In the genomic region with DNA sequence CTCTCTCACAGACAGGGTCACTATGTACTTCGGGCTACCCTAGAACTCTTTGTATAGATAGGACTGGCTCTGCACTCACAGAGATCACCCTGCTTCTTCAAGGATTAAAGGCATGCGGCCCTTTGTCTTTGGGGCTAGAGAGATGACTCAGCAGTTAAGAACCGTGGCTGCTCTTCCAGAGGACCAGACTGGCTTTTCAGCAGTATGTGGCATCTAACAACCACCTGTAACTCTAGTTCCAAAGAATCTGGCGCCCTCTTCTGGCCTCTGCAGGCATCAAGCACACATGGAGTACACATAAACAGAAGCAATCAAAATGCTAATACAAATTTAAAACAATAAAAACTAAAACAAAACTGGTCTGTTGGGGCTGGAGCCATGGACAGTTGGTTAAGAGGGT, we compare ENCODE assay signal across 8 mouse cellular contexts. TPM values are rescaled to one million over a fixed set of nuclear protein-coding genes. Genes with fewer than 3 reads are reported as not detected.
DNase-seq lines count a peak whose midpoint lies in the region; ATAC-seq lines count a peak whose summit lies in the region.

No protein-coding gene starts in this region.

- intact Hi-C loops in gastrocnemius, postnatal 36 days (cut with DNase I) = no loop called here

- ATAC-seq in neutrophil, adult 5-6 weeks (ENCODE audit: extremely low read depth, insufficient number of reproducible peaks, low FRiP score, poor library complexity, severe bottlenecking) = peak; percentile 25; the same call in 1 of the 2 replicates

- DNase-seq in cerebellum, postnatal 36 days = peak; percentile 54
- no peak for DNase-seq in cerebellum, adult 11 months
- peak; percentile 58 for DNase-seq in 3T3-L1 (ENCODE audit: low read depth, low spot score)
- peak; percentile 69 for DNase-seq in brain, adult 2 months (ENCODE audit: low read depth, low spot score)
- DNase-seq in kidney, postnatal 4 days = peak; percentile 48 to 60
- no peak for DNase-seq in gastrocnemius, postnatal 36 days
- DNase-seq in frontal cortex, postnatal 14 days (ENCODE audit: low spot score in 2 of 2) = no peak

RNA-seq across cellular contexts. Expression of a gene that starts 5.6 kb away (rescaled TPM):
- total RNA-seq in neutrophil, adult 5-6 weeks (2017) = 31.7 and 34.7 TPM in 2 replicates
- 1 to 10 TPM; 3.7 to 5.1 TPM for total RNA-seq in gastrocnemius, postnatal 36 days (2021)

RNA-seq across cellular contexts. Expression of a gene that starts 12.2 kb away (rescaled TPM):
- total RNA-seq in neutrophil, adult 5-6 weeks (2017) = not detected in 2 replicates
- total RNA-seq in gastrocnemius, postnatal 36 days (2021) = not detected

RNA-seq across cellular contexts. Expression of a gene that starts 20.2 kb away (rescaled TPM):
- total RNA-seq in neutrophil, adult 5-6 weeks (2017) = 21.0 and 21.5 TPM in 2 replicates
- 10 to 100 TPM; 25.5 to 45.9 TPM for total RNA-seq in gastrocnemius, postnatal 36 days (2021)

RNA-seq across cellular contexts. Expression of a gene that starts 23.2 kb away (rescaled TPM):
- total RNA-seq in neutrophil, adult 5-6 weeks (2017) = 0.12 and 0.23 TPM in 2 replicates
- total RNA-seq in gastrocnemius, postnatal 36 days (2021) = not detected

RNA-seq across cellular contexts. Expression of a gene that starts 32.8 kb away (rescaled TPM):
- not detected in 2 replicates for total RNA-seq in neutrophil, adult 5-6 weeks (2017)
- total RNA-seq in gastrocnemius, postnatal 36 days (2021) = not detected

Comparison
In these comparisons a context has a peak if more than half of its experiments do, and no peak if none do; other contexts are left out.
1. DNase-seq: peak in cerebellum, postnatal 36 days (2 of 2), 3T3-L1 (single experiment), brain, adult 2 months (single experiment) and kidney, postnatal 4 days (2 of 2); none in cerebellum, adult 11 months (single experiment), gastrocnemius, postnatal 36 days (0 of 2) and frontal cortex, postnatal 14 days (0 of 2).